Mouse (Mus musculus) heart, postnatal 10 days (tissue): ENCODE results near the gene Gm40460. TPM values are rescaled to one million over a fixed set of nuclear protein-coding genes. Genes with fewer than 3 reads are reported as not detected.

Source experiments
- total RNA-seq, 2 experiments: library from RNA; stranded (reverse); gene quantifications; 2 replicates each; pipeline ENCODE4 v1.2.3; 2021

The Gm40460 gene
- total RNA-seq, 2 experiments from 2014 or later, result not detected

Other genes starting within 250 kb of the Gm40460 start
- 10 to 100 TPM; 39.4 to 43.2 TPM for gene Mob2, start 180.0 kb downstream of the Gm40460 start, total RNA-seq
- 10 to 100 TPM; 28.0 to 30.0 TPM for gene Dusp8, start 145.2 kb downstream of the Gm40460 start, total RNA-seq
- gene Gm45618, start 120.3 kb downstream of the Gm40460 start, total RNA-seq, result not detected
- gene Gm39115, start 105.0 kb downstream of the Gm40460 start, total RNA-seq, result not detected
- gene Gm45337, start 96.5 kb downstream of the Gm40460 start, total RNA-seq, result not detected
- not detected for gene Gm29735, start 84.0 kb downstream of the Gm40460 start, total RNA-seq
- not detected for gene Gm4553, start 75.3 kb downstream of the Gm40460 start, total RNA-seq
- gene Krtap5-2, start 65.1 kb downstream of the Gm40460 start, total RNA-seq, result not detected
- not detected for gene Gm10153, start 50.7 kb downstream of the Gm40460 start, total RNA-seq
- gene Krtap5-3, start 39.7 kb downstream of the Gm40460 start, total RNA-seq, result not detected
- not detected for gene Gm7579, start 29.2 kb downstream of the Gm40460 start, total RNA-seq
- not detected for gene Krtap5-5, start 11.1 kb downstream of the Gm40460 start, total RNA-seq
- gene Gm2431, start 17.3 kb upstream of the Gm40460 start, total RNA-seq, result not detected
- gene Gm4559, start 33.3 kb upstream of the Gm40460 start, total RNA-seq, result not detected
- gene Krtap5-1, start 56.0 kb upstream of the Gm40460 start, total RNA-seq, result not detected
- not detected for gene Krtap5-4, start 62.5 kb upstream of the Gm40460 start, total RNA-seq
- 1 to 10 TPM; 1.0 to 1.1 TPM for gene Ifitm10, start 132.7 kb upstream of the Gm40460 start, total RNA-seq
- gene Gm49369, start 141.6 kb upstream of the Gm40460 start, total RNA-seq, result 1 to 10 TPM; 1.7 to 5.1 TPM
- 100 to 1,000 TPM; 501 to 525 TPM for gene Ctsd, start 147.0 kb upstream of the Gm40460 start, total RNA-seq
- not detected for gene Syt8, start 193.8 kb upstream of the Gm40460 start, total RNA-seq
- gene Tnni2, start 200.7 kb upstream of the Gm40460 start, total RNA-seq, result 1 to 10 TPM; 1.9 to 4.3 TPM
- gene Lsp1, start 219.7 kb upstream of the Gm40460 start, total RNA-seq, result 100 to 1,000 TPM; 111 to 116 TPM